Mouse (Mus musculus) heart, embryonic 13.5 days (tissue): ENCODE results near the gene Clip2. TPM values are rescaled to one million over a fixed set of nuclear protein-coding genes. Genes with fewer than 3 reads are reported as not detected.

Experiments used
- ATAC-seq: fragments of 200-750 bp; cut with Nextera tagmentation; 2 replicates; pipeline ENCODE4 v1.8.0; 2017; ENCODE audit warnings: moderate TSS enrichment; ENCODE audit not compliant: insufficient number of reproducible peaks, low FRiP score, low TSS enrichment; ENCODE audit errors: extremely low read depth
- H3K27ac ChIP-seq: fragments of 300-500 bp; sonication (generic); replicated peaks from 2 replicates; pipeline ENCODE4 v1.5.1; 2015; ENCODE audit warnings: moderate library complexity, mild to moderate bottlenecking, inconsistent platforms
- H3K27me3 ChIP-seq: fragments of 300-500 bp; sonication (generic); replicated peaks from 2 replicates; pipeline ENCODE4 v1.6.1; 2015; ENCODE audit warnings: mild to moderate bottlenecking, inconsistent platforms
- H3K36me3 ChIP-seq: fragments of 300-500 bp; sonication (generic); 2 replicates; pipeline ENCODE4 v1.6.1; 2015; ENCODE audit warnings: mild to moderate bottlenecking, inconsistent platforms
- H3K4me1 ChIP-seq: fragments of 300-500 bp; sonication (generic); 2 replicates; pipeline ENCODE4 v1.6.1; 2015; ENCODE audit warnings: inconsistent platforms
- H3K4me2 ChIP-seq: fragments of 300-500 bp; sonication (generic); 2 replicates; pipeline ENCODE4 v1.6.1; 2015; ENCODE audit warnings: inconsistent platforms, mild to moderate bottlenecking, moderate library complexity
- H3K4me3 ChIP-seq: fragments of 300-500 bp; sonication (generic); 2 replicates; pipeline ENCODE4 v1.5.1; 2015; ENCODE audit warnings: moderate library complexity, mild to moderate bottlenecking, inconsistent platforms
- H3K9ac ChIP-seq: fragments of 300-500 bp; sonication (generic); 2 replicates; pipeline ENCODE4 v1.6.1; 2015; ENCODE audit warnings: inconsistent platforms, mild to moderate bottlenecking, moderate library complexity
- H3K9me3 ChIP-seq: fragments of 300-500 bp; sonication (generic); 2 replicates; pipeline ENCODE4 v1.6.1; 2016; ENCODE audit warnings: inconsistent platforms
- WGBS: fragments of 180-500 bp; shearing (Covaris S2); methylation state at CpG from one replicate; pipeline ENCODE4 v1.1.7; 2015; ENCODE audit warnings: mixed read lengths; 5-methylcytosine and 5-hydroxymethylcytosine counted together
- polyA plus RNA-seq: library from polyadenylated mRNA; unstranded; fragments of >200 nt; fragmentation: Nextera tagmentation; extraction: Ambion mirVana; gene quantifications from 2 replicates; pipeline ENCODE4 v1.2.1, GENCODE M21; 2015

The Clip2 gene
- polyA plus RNA-seq, 1 experiment from 2014 or later = 2.0 TPM

DNA sequence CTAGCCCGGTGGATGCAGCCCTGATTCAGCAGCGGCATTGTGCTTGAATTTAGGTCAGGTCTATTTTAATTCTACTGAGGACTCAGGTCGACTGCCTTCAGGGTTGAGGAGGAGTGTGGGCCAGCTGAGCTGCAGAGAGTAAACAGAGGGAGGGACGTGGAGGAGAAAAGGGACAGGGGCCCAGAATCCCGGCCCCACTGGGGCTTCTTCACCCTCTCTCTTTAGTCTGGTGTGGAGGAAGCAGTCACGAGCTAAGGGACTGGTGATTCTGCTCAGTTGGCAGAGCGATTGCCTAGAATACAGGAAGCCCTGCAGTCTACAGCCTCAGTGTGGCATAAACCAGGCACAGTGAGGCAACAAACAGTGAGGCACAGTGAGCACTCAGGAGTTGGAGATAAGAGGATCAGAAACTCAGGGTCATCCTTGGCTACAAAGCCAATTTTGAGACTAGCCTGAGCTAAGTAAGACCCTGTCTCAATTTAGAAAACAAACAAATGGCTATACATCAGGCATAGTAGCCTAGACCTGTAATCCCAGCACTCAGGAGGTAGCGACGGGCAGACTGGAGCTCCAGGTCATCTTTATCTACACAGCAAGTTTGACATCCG is 84.0 kb downstream of the Clip2 start:
- Histone ChIP-seq H3K4me2 (no peak overlapping the region), H3K27ac (no peak overlapping the region), H3K4me3 (no peak overlapping the region), H3K4me1 (peaks cover 7% of the 10 kb centered on the region), H3K9me3 (no peaks in the 10 kb centered on the region), H3K9ac (no peak overlapping the region), H3K36me3 (no peaks in the 10 kb centered on the region), H3K27me3 (no peaks in the 10 kb centered on the region)
- WGBS = 67% methylated on average over 10 of the region's 10 CpGs
- no peak for ATAC-seq

GRCm38 (mm10) chr5:134467030-134467549 is 85.1 kb downstream of the Clip2 start:
- ATAC-seq = no peak
- H3K36me3 ChIP-seq = no peaks in the 10 kb centered on the region
- H3K27ac ChIP-seq = no peak overlapping the region
- no peaks in the 10 kb centered on the region for H3K27me3 ChIP-seq
- H3K4me2 ChIP-seq = no peak overlapping the region
- peaks cover 7% of the 10 kb centered on the region for H3K4me1 ChIP-seq
- no peak overlapping the region for H3K9ac ChIP-seq
- H3K9me3 ChIP-seq = no peaks in the 10 kb centered on the region
- H3K4me3 ChIP-seq = no peak overlapping the region
- WGBS = 63% methylated on average over 8 of the region's 8 CpGs

DNA sequence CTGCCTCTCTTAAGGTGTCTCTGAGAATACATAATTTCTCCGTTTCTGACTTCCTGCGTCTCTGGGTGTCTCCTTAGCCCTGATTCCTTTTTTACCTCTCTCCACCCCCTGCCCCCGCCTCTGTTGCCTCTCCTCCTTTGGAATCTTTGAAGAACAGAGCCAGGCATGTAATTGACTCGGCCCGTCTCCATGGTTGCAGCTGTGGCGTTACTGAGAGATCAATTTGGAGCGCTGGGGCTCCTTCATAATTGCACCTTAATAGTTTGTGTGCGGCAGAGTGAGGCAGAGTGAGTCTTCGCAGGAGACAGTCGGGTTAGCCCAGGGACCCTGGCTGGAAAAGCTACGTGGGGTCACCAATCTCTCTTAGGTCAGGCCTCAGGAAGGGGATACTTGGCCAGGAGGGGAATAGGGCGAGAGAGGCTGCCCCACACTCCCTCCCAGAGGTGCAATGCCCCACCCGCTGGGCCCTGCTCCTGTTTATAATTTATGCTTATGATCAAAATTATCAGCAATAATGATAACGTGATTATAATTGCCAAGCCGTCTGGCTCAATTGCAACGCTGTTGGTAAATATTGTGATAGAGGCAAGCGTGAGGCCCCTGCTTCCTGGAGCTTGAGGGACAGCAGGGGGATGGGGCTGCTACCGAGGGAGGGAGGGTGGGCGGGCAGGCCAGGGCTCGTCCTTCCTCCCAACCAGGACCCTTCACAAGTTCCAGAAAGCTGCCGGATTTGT is 85.8 kb downstream of the Clip2 start:
- 42% methylated on average over 21 of the region's 21 CpGs for WGBS

DNA sequence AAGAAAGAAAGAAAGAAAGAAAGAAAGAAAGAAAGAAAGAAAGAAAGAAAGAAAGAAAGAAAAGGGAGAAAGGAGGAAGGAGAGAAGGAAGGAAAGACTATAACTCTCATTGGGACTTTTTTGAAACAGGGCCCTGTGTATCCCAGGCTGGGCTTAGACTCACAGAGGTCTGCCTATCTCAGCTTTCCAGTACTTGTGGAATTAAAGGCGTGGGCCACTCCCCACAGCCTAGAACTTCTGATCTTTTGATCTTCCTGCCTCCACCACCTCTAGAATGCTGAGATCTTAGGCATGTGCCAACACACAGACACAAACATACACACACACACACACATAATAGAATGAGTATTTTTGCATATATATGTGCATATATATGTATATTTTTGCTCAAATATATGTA is 87.0 kb downstream of the Clip2 start:
- Histone ChIP-seq H3K9ac (no peak overlapping the region), H3K36me3 (no peaks in the 10 kb centered on the region), H3K9me3 (no peaks in the 10 kb centered on the region), H3K27me3 (no peaks in the 10 kb centered on the region), H3K4me1 (peaks cover 7% of the 10 kb centered on the region), H3K27ac (no peak overlapping the region), H3K4me2 (no peak overlapping the region), H3K4me3 (no peak overlapping the region)
- ATAC-seq = no peak
- 75% methylated on average over 1 of the region's 1 CpGs for WGBS

More for the DNA sequence above, 85.8 kb downstream of the Clip2 start:
- no peak overlapping the region for H3K27ac ChIP-seq
- no peaks in the 10 kb centered on the region for H3K27me3 ChIP-seq
- H3K9me3 ChIP-seq = no peaks in the 10 kb centered on the region
- H3K4me3 ChIP-seq = no peak overlapping the region
- H3K9ac ChIP-seq = no peak overlapping the region
- H3K36me3 ChIP-seq = no peaks in the 10 kb centered on the region
- no peak for ATAC-seq
- H3K4me2 ChIP-seq = no peak overlapping the region
- H3K4me1 ChIP-seq = peaks cover 7% of the 10 kb centered on the region

DNA sequence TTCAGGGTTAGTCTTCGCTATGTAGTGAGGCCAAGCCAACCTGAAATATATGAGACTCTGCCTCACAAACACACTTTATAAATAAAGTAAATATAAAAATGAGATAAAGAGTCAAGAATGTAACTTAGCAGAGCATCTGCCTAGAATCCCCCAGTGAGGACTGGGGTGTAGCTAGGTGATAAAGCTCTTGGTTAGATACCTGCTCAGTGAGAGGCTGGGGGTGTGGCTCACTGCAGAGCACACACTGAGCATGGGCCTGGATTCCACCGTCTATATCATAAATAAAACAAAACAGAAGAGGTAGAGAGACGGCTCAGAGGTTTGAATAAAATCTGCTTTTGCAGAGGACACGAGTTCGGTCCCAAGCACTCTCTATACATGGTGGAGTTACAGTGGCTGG is 88.0 kb downstream of the Clip2 start:
- 81% methylated on average over 5 of the region's 5 CpGs for WGBS
- no peak overlapping the region for H3K27ac ChIP-seq
- no peaks in the 10 kb centered on the region for H3K9me3 ChIP-seq
- no peaks in the 10 kb centered on the region for H3K27me3 ChIP-seq
- peaks cover 7% of the 10 kb centered on the region for H3K4me1 ChIP-seq
- no peak for ATAC-seq
- no peaks in the 10 kb centered on the region for H3K36me3 ChIP-seq
- no peak overlapping the region for H3K4me2 ChIP-seq
- H3K4me3 ChIP-seq = no peak overlapping the region
- H3K9ac ChIP-seq = no peak overlapping the region

DNA sequence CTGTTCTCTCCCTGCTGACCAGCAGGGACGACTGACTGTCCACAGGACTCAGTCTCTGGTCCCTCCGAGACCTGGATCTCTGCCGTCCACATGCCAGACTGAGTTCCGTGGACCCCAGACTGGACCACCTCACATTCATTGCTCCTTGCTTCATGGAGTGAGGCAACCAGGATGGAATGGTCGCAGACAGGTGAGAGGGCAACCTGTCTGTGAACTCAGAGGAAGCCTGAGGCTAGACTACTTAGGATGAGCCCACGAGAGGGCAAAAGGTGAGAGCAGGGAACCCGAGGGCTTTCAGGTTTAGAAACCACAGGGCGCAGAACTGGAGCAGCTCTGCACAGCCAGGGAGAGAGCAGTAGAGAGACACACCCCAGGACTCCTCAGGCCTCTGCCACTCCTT is 89.5 kb downstream of the Clip2 start:
- WGBS = 77% methylated on average over 8 of the region's 8 CpGs

DNA sequence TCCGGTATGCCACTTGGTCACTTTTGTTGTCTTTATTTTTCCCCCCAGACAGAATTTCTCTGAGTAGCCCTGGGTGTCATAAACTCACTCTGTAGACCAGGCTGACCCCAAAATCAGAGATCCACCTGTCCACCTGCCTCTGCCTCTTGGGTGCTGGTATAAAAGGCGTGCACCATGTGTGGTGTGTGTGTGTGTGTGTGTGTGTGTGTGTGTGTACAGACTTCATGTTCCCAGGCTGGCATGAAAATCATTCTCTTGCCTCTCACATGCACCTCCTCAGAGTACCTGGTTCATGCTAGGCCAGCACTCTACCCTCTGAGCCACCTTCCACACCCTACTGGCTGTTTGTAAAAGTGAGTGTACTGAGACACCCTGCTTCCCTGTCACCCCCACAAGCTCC is 89.9 kb downstream of the Clip2 start:
- 76% methylated on average over 2 of the region's 2 CpGs for WGBS
- no peaks in the 10 kb centered on the region for H3K27me3 ChIP-seq

More for the DNA sequence above, 89.5 kb downstream of the Clip2 start:
- Histone ChIP-seq H3K9ac (no peak overlapping the region), H3K4me1 (peaks cover 7% of the 10 kb centered on the region), H3K4me3 (no peak overlapping the region), H3K36me3 (no peaks in the 10 kb centered on the region), H3K4me2 (no peak overlapping the region), H3K27me3 (no peaks in the 10 kb centered on the region), H3K27ac (no peak overlapping the region), H3K9me3 (no peaks in the 10 kb centered on the region)
- no peak for ATAC-seq

DNA sequence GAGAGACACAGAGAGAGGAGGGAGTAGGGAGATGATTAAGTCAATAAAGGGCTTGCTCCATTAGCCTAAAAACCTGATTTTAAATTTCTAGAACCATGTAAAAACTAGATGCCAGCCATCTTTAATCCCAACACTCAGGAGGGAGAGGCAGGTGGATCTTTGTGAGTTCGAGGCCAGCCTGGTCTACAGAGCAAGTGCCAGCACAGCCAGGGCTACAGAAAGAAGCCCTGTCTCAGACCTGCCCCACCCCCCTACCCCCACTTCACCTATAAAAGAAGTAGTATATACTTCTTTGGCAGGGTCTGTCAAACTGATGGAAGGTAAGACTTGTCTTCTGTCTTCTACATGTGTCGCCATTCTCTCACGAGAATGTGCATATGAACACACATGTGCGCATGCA is 91.7 kb downstream of the Clip2 start:
- no peak for ATAC-seq
- 91% methylated on average over 4 of the region's 4 CpGs for WGBS
- no peaks in the 10 kb centered on the region for H3K9me3 ChIP-seq
- H3K4me1 ChIP-seq = no peaks in the 10 kb centered on the region
- H3K27ac ChIP-seq = no peak overlapping the region
- no peak overlapping the region for H3K4me2 ChIP-seq
- no peak overlapping the region for H3K9ac ChIP-seq
- H3K4me3 ChIP-seq = no peak overlapping the region
- H3K27me3 ChIP-seq = no peaks in the 10 kb centered on the region
- no peaks in the 10 kb centered on the region for H3K36me3 ChIP-seq

More for the DNA sequence above, 89.9 kb downstream of the Clip2 start:
- peaks cover 7% of the 10 kb centered on the region for H3K4me1 ChIP-seq
- no peak overlapping the region for H3K4me2 ChIP-seq
- no peak overlapping the region for H3K4me3 ChIP-seq
- no peak overlapping the region for H3K27ac ChIP-seq
- no peaks in the 10 kb centered on the region for H3K9me3 ChIP-seq
- H3K9ac ChIP-seq = no peak overlapping the region
- ATAC-seq = no peak
- no peaks in the 10 kb centered on the region for H3K36me3 ChIP-seq

GRCm38 (mm10) chr5:134459096-134459495 is 93.1 kb downstream of the Clip2 start:
- no peak overlapping the region for H3K27ac ChIP-seq
- no peak for ATAC-seq

GRCm38 (mm10) chr5:134458416-134458815 is 93.8 kb downstream of the Clip2 start:
- Histone ChIP-seq H3K4me3 (no peak overlapping the region), H3K27ac (no peak overlapping the region), H3K27me3 (no peaks in the 10 kb centered on the region), H3K36me3 (0 out of 2 replicates have a peak, but pooled peaks cover under 1% of the 10 kb centered on the region), H3K4me1 (peaks cover 21% of the 10 kb centered on the region), H3K9ac (no peak overlapping the region), H3K4me2 (no peak overlapping the region), H3K9me3 (no peaks in the 10 kb centered on the region)
- ATAC-seq = no peak
- WGBS = 77% methylated on average over 3 of the region's 3 CpGs

More at GRCm38 (mm10) chr5:134459096-134459495, 93.1 kb downstream of the Clip2 start:
- no peaks in the 10 kb centered on the region for H3K27me3 ChIP-seq
- H3K36me3 ChIP-seq = no peaks in the 10 kb centered on the region
- H3K4me2 ChIP-seq = no peak overlapping the region
- no peaks in the 10 kb centered on the region for H3K9me3 ChIP-seq
- H3K9ac ChIP-seq = no peak overlapping the region
- H3K4me3 ChIP-seq = no peak overlapping the region
- WGBS = 86% methylated on average over 7 of the region's 7 CpGs
- H3K4me1 ChIP-seq = peaks cover 14% of the 10 kb centered on the region

DNA sequence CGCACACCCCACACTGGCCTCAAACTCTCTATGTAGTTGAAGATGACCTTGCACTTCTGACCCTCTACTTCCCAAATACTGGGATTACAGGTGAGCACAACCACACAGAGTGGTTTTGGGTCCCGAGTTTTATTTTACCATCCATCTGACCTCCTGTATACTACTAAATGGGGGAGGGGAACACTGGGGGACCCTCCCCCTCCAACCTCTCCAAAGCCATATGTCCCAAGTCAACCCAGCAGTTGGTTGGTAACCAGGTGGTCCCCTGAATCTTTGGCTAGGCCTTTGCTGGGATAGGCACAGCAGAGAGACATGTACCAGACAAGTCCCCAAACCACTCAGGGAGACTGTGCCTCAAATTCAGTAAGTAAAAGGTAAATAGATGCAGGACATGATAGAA is 94.9 kb downstream of the Clip2 start:
- Histone ChIP-seq H3K9me3 (no peaks in the 10 kb centered on the region), H3K4me3 (peak overlapping the region; percentile 73; the same call in 1 of the 2 replicates), H3K36me3 (peaks cover 8% of the 10 kb centered on the region), H3K27ac (no peak overlapping the region), H3K4me2 (no peak overlapping the region), H3K9ac (no peak overlapping the region), H3K27me3 (no peaks in the 10 kb centered on the region), H3K4me1 (peaks cover 26% of the 10 kb centered on the region)
- WGBS = 85% methylated on average over 2 of the region's 2 CpGs
- no peak for ATAC-seq
